Mouse (Mus musculus) erythroblast, embryonic 14.5 days (primary cell): Measurements from ENCODE around the gene Calcr.

ENCODE experiments used
- GATA1 ChIP-seq: IDR thresholded peaks from 2 replicates; pipeline ENCODE4 v1.6.1; 2012; ENCODE audit warnings: low read length, inconsistent platforms, mixed read lengths
- TAL1 ChIP-seq: IDR thresholded peaks from 3 replicates; pipeline ENCODE4 v1.6.1; 2012; ENCODE audit warnings: low read length, inconsistent platforms, mixed read lengths

GRCm38 (mm10) chr6:3741996-3742713, 22.4 kb downstream of the Calcr start:
- TF ChIP-seq GATA1 (no peak), TAL1 (no peak)
